Comparison of ENCODE assay signal across 8 mouse cellular contexts in the genomic region with DNA sequence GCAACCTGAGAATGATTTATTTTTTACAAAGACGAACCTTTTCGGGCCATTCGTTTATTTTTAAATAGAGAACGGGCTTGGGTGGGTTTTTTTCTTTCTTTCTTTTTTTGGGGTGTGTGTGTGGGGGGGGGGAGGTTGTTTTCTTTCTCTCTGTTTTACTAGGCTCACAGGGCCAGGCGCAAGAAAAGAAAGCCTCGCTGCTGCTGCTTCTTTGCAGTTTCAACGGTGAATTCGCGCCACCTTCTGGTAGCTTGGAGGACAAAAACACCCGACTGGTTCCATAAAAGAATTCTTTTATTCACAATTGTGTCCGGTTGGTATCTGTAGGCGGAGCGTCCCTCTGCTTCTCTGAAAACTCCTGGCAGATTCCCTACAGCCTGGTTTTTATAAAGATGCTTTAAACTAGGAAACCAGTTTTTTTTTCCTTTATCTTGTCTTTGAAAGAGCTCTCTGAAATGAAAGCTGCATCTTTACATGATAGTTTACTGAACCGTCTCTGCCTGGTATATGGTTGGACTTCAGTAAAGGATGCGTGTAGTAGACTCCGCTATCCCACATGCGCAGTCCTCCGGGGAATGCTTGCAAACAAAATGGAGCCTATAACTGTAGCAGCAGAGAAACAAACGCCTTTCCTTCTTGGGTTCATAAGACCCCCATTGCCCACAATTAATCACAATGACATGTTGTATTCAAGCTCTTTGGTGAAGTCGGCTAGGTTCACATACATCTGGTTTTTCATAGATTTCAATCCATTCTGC.
DNase-seq lines count a peak whose midpoint lies in the region; ATAC-seq and TF ChIP-seq lines count a peak whose summit lies in the region.

No protein-coding gene starts in this region.

- intact Hi-C loops in left cerebral cortex, postnatal 25 days (cut with DNase I), result loop anchor here (2.0 to 5.0 kb wide), 3 partner anchors 222 to 594 kb away; no protein-coding TSS in a partner anchor

- peaks cover 28% of the 10 kb centered on the region for H3K27me3 ChIP-seq in midbrain, embryonic 16.5 days (ENCODE audit: control insufficient read depth, insufficient read depth, low read depth, low read length)
- H3K27me3 ChIP-seq in stomach, postnatal 0 days (ENCODE audit: control insufficient read depth, insufficient read depth, low read length), result 0 out of 2 replicates have a peak, but pooled peaks cover 4% of the 10 kb centered on the region

- ATAC-seq in CD4-positive, CD25-positive, alpha-beta regulatory T cell, adult 4 months, result no peak
- peak; percentile 63; the same call in 1 of the 2 replicates for ATAC-seq in common myeloid progenitor, adult 5-6 weeks (replicated peaks; ENCODE audit: low read depth, poor library complexity, severe bottlenecking)
- peak; percentile 74 for ATAC-seq in midbrain, embryonic 16.5 days
- ATAC-seq in stomach, postnatal 0 days (ENCODE audit: low FRiP score, low TSS enrichment), result no peak

- H3K4me1 ChIP-seq in midbrain, embryonic 16.5 days (ENCODE audit: control insufficient read depth, insufficient read depth, low read length), result peaks cover 5% of the 10 kb centered on the region; the same call in 1 of the 2 replicates
- no peaks in the 10 kb centered on the region for H3K4me1 ChIP-seq in stomach, postnatal 0 days (replicated peaks; ENCODE audit: control insufficient read depth, insufficient read depth)

- H3K9me3 ChIP-seq in midbrain, embryonic 16.5 days (replicated peaks; ENCODE audit: control insufficient read depth, low read length, poor library complexity, severe bottlenecking), result no peaks in the 10 kb centered on the region
- no peaks in the 10 kb centered on the region for H3K9me3 ChIP-seq in stomach, postnatal 0 days (ENCODE audit: control insufficient read depth, low read length)

- H3K4me3 ChIP-seq in midbrain, embryonic 16.5 days (ENCODE audit: low read depth, low read length), result no peak overlapping the region
- H3K4me3 ChIP-seq in stomach, postnatal 0 days (ENCODE audit: low read depth, low read length), result no peak overlapping the region

- H3K36me3 ChIP-seq in midbrain, embryonic 16.5 days (ENCODE audit: control insufficient read depth, insufficient read depth, low read length), result no peaks in the 10 kb centered on the region
- no peaks in the 10 kb centered on the region for H3K36me3 ChIP-seq in stomach, postnatal 0 days (ENCODE audit: control insufficient read depth, insufficient read depth, low read length)

- peak overlapping the region; percentile 25; the same call in 1 of the 2 replicates for H3K4me2 ChIP-seq in midbrain, embryonic 16.5 days (ENCODE audit: low read length)
- no peak overlapping the region for H3K4me2 ChIP-seq in stomach, postnatal 0 days (replicated peaks; ENCODE audit: low read depth)

- H3K9ac ChIP-seq in midbrain, embryonic 16.5 days (ENCODE audit: low read depth, low read length), result no peak overlapping the region
- H3K9ac ChIP-seq in stomach, postnatal 0 days (ENCODE audit: low read length), result no peak overlapping the region

- TF ChIP-seq CTCF in stomach, postnatal 0 days (IDR thresholded peaks at IDR 0.05; ENCODE audit: low read depth), result peak; percentile 82

- no peak for TF ChIP-seq EP300 in stomach, postnatal 0 days (optimal IDR thresholded peaks at IDR 0.05)

- peak; percentile 31 for DNase-seq in CD4-positive, CD25-positive, alpha-beta regulatory T cell, adult 2 months (ENCODE audit: low read depth, low spot score)
- DNase-seq in gastrocnemius, adult 8-10 months (ENCODE audit: low spot score in 2 of 2), result peak; percentile 47 to 50
- peak; percentile 72 for DNase-seq in kidney, adult 18-20 months
- peak; percentile 79 to 92 for DNase-seq in left cerebral cortex, postnatal 25 days (ENCODE audit: low spot score in 2 of 2)
- DNase-seq in stomach, postnatal 0 days (ENCODE audit: low spot score), result peak; percentile 71

- H3K27ac ChIP-seq in midbrain, embryonic 16.5 days (ENCODE audit: low read length), result 0 out of 2 replicates have a peak overlapping the region, but pooled peaks have one; percentile 12
- no peak overlapping the region for H3K27ac ChIP-seq in stomach, postnatal 0 days (replicated peaks)

- WGBS in midbrain, embryonic 16.5 days, result 20% methylated on average over 20 of the region's 20 CpGs
- WGBS in stomach, postnatal 0 days, result 15% methylated on average over 20 of the region's 20 CpGs

Comparison
In these comparisons a context has a peak if more than half of its experiments do, and no peak if none do; other contexts are left out.
1. DNase-seq: peak in every context shown above with its lines; median percentile 86 in left cerebral cortex, postnatal 25 days; 72 in kidney, adult 18-20 months; 71 in stomach, postnatal 0 days; 48 in gastrocnemius, adult 8-10 months; 31 in CD4-positive, CD25-positive, alpha-beta regulatory T cell, adult 2 months.
2. ATAC-seq: peak in common myeloid progenitor, adult 5-6 weeks (single experiment) and midbrain, embryonic 16.5 days (single experiment); none in CD4-positive, CD25-positive, alpha-beta regulatory T cell, adult 4 months (single experiment) and stomach, postnatal 0 days (single experiment).